Mouse (Mus musculus): ENCODE results near the gene Lsp1. TPM values are rescaled to one million over a fixed set of nuclear protein-coding genes. Genes with fewer than 3 reads are reported as not detected.

Lsp1 gene
- polyA plus RNA-seq, 1 experiment from 2014 or later, result 48.6 TPM

Other genes with a start within 250 kb of the Lsp1 start
- gene Gm7579, start 248.9 kb upstream of the Lsp1 start, polyA plus RNA-seq (2014; fragmentation: Nextera tagmentation; extraction: Ambion mirVana), result not detected in 2 replicates
- not detected in 2 replicates for gene Krtap5-5, start 230.8 kb upstream of the Lsp1 start, polyA plus RNA-seq (2014; fragmentation: Nextera tagmentation; extraction: Ambion mirVana)
- gene Gm40460, start 219.7 kb upstream of the Lsp1 start, polyA plus RNA-seq (2014; fragmentation: Nextera tagmentation; extraction: Ambion mirVana), result not detected in 2 replicates
- gene Gm2431, start 202.5 kb upstream of the Lsp1 start, polyA plus RNA-seq (2014; fragmentation: Nextera tagmentation; extraction: Ambion mirVana), result not detected in 2 replicates
- gene Gm4559, start 186.4 kb upstream of the Lsp1 start, polyA plus RNA-seq (2014; fragmentation: Nextera tagmentation; extraction: Ambion mirVana), result not detected in 2 replicates
- gene Krtap5-1, start 163.7 kb upstream of the Lsp1 start, polyA plus RNA-seq (2014; fragmentation: Nextera tagmentation; extraction: Ambion mirVana), result not detected in 2 replicates
- gene Krtap5-4, start 157.3 kb upstream of the Lsp1 start, polyA plus RNA-seq (2014; fragmentation: Nextera tagmentation; extraction: Ambion mirVana), result 0.19 TPM in 1 of 2 replicates, not detected in the other
- 4.2 and 7.5 TPM in 2 replicates for gene Ifitm10, start 87.1 kb upstream of the Lsp1 start, polyA plus RNA-seq (2014; fragmentation: Nextera tagmentation; extraction: Ambion mirVana)
- not detected in 2 replicates for gene Gm49369, start 78.1 kb upstream of the Lsp1 start, polyA plus RNA-seq (2014; fragmentation: Nextera tagmentation; extraction: Ambion mirVana)
- gene Ctsd, start 72.8 kb upstream of the Lsp1 start, polyA plus RNA-seq (2014; fragmentation: Nextera tagmentation; extraction: Ambion mirVana), result 516 and 537 TPM in 2 replicates
- gene Syt8, start 26.0 kb upstream of the Lsp1 start, polyA plus RNA-seq (2014; fragmentation: Nextera tagmentation; extraction: Ambion mirVana), result not detected in 2 replicates
- gene Tnni2, start 19.0 kb upstream of the Lsp1 start, polyA plus RNA-seq (2014; fragmentation: Nextera tagmentation; extraction: Ambion mirVana), result 24.1 and 31.7 TPM in 2 replicates
- gene Tnnt3, start 38.0 kb downstream of the Lsp1 start, polyA plus RNA-seq (2014; fragmentation: Nextera tagmentation; extraction: Ambion mirVana), result 3.9 and 5.8 TPM in 2 replicates
- gene Mrpl23, start 71.9 kb downstream of the Lsp1 start, polyA plus RNA-seq (2014; fragmentation: Nextera tagmentation; extraction: Ambion mirVana), result 23.5 and 23.8 TPM in 2 replicates
- gene Igf2, start 206.0 kb downstream of the Lsp1 start, polyA plus RNA-seq (2014; fragmentation: Nextera tagmentation; extraction: Ambion mirVana), result 1,590 and 1,642 TPM in 2 replicates
- gene Gm49394, start 209.1 kb downstream of the Lsp1 start, polyA plus RNA-seq (2014; fragmentation: Nextera tagmentation; extraction: Ambion mirVana), result 0.04 TPM in 1 of 2 replicates, not detected in the other